Comparison of ENCODE assay signal across 16 mouse cellular contexts in the genomic region with DNA sequence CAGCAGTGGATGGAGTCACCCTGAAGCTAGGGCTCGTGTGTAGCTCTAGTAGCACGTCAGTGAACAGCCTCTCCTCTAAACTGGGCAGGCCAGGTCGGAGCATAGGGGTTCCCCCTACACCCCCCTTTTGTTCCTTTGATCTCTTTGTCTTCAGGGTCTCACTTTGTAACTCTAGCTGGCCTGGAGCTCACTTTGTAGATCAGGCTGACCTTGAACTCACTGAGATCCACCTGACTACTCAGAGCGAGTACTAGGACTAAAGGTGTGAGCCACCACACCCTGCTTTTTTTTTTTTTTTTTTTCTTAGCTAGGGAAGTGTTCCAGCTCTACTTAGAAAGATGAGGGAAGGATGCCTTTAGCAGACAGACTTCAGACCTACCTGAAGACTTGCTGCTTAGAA.
"Had no signal": no experiment of that assay in that cellular context is flagged by ENCODE, and none has a peak within 500 bp of the region (broad histone marks: within the 10 kb centered on the region; RNA-seq: fewer than 3 reads in every experiment).

No protein-coding gene starts in this region.

- H3K4me3 ChIP-seq: megakaryocyte, embryonic 14.5 days; midbrain, embryonic 13.5 days; midbrain, embryonic 15.5 days; neural tube, embryonic 13.5 days; neural tube, embryonic 15.5 days had no signal

- H3K4me1 ChIP-seq: midbrain, embryonic 13.5 days; midbrain, embryonic 15.5 days; neural tube, embryonic 13.5 days; neural tube, embryonic 15.5 days had no signal

- H3K9me3 ChIP-seq: megakaryocyte, embryonic 14.5 days; midbrain, embryonic 13.5 days; midbrain, embryonic 15.5 days; neural tube, embryonic 13.5 days; neural tube, embryonic 15.5 days had no signal

- H3K27me3 ChIP-seq: megakaryocyte, embryonic 14.5 days; midbrain, embryonic 13.5 days; midbrain, embryonic 15.5 days; neural tube, embryonic 13.5 days; neural tube, embryonic 15.5 days had no signal

- DNase-seq: lung, adult 18-20 months; lung, embryonic 14.5 days; lung, postnatal 10 days; retina, postnatal 1 day; right cerebral cortex, adult 18-20 months; right cerebral cortex, postnatal 25 days; right cerebral cortex, postnatal 4 days; spleen, adult 18-20 months; thymus, adult 18-20 months; thymus, postnatal 14 days; thymus, postnatal 36 days had no signal
